ENCODE assay signal across 7 mouse cellular contexts in genomic region chr5:145203936-145204691, GRCm38 (mm10). TPM values are rescaled to one million over a fixed set of nuclear protein-coding genes. Genes with fewer than 3 reads are reported as not detected.
A peak's percentile ranks its signal among the peaks of the same experiment; 100 is the strongest.
DNase-seq lines count a peak whose midpoint lies in the region; ATAC-seq and TF ChIP-seq lines count a peak whose summit lies in the region.

Gene Zkscan5 (plus strand): TSS chr5:145204562.

- peak within 1 kb of the TSS; percentile 73 for H3K4me3 ChIP-seq in embryonic facial prominence, embryonic 10.5 days
- peak within 1 kb of the TSS; percentile 58 for H3K4me3 ChIP-seq in intestine, postnatal 0 days (ENCODE audit: low read depth, low read length)
- H3K4me3 ChIP-seq in midbrain, embryonic 12.5 days: peak within 1 kb of the TSS; percentile 62
- peak within 1 kb of the TSS; percentile 74 for H3K4me3 ChIP-seq in small intestine, adult 2 months (ENCODE audit: low read depth, low read length)

- H3K4me2 ChIP-seq in intestine, postnatal 0 days (replicated peaks; ENCODE audit: low read depth): peak within 1 kb of the TSS; percentile 69
- peak within 1 kb of the TSS; percentile 59 for H3K4me2 ChIP-seq in midbrain, embryonic 12.5 days (replicated peaks)

- intact Hi-C loops in left cerebral cortex, postnatal 4 days (cut with DNase I): no loop called here

- TF ChIP-seq CTCF in intestine, postnatal 0 days (IDR thresholded peaks at IDR 0.05; ENCODE audit: low read depth): peak; percentile 31; the same call in 1 of the 2 replicates
- TF ChIP-seq CTCF in small intestine, adult 2 months (IDR thresholded peaks at IDR 0.05; ENCODE audit: extremely low read depth, insufficient read length, insufficient replicate concordance, low read depth, low read length): no peak

- peak; percentile 65 for TF ChIP-seq POLR2A in small intestine, adult 2 months (IDR thresholded peaks at IDR 0.05; ENCODE audit: low read depth, low read length)

- under 1% methylated on average over 22 of the region's 22 CpGs for WGBS in embryonic facial prominence, embryonic 10.5 days
- WGBS in intestine, postnatal 0 days: 0% methylated on average over 22 of the region's 22 CpGs
- WGBS in midbrain, embryonic 12.5 days: under 1% methylated on average over 21 of the region's 22 CpGs
- WGBS in small intestine, adult 2 months: 2% methylated on average over 22 of the region's 22 CpGs

- H3K9me3 ChIP-seq in embryonic facial prominence, embryonic 10.5 days: no peaks in the 10 kb centered on the region
- H3K9me3 ChIP-seq in intestine, postnatal 0 days (ENCODE audit: control insufficient read depth): no peaks in the 10 kb centered on the region
- no peaks in the 10 kb centered on the region for H3K9me3 ChIP-seq in midbrain, embryonic 12.5 days

- peak within 1 kb of the TSS; percentile 37; the same call in 1 of the 2 replicates for H3K9ac ChIP-seq in intestine, postnatal 0 days (ENCODE audit: low read depth, low read length)
- peak within 1 kb of the TSS; percentile 55 for H3K9ac ChIP-seq in midbrain, embryonic 12.5 days (replicated peaks)

- DNase-seq in adrenal gland, postnatal 10 days: peak; percentile 98
- DNase-seq in embryonic facial prominence, embryonic 10.5 days (ENCODE audit: low spot score): peak; percentile 97
- DNase-seq in gonadal fat pad, adult 2 months (ENCODE audit: low read depth): peak; percentile 76
- DNase-seq in left cerebral cortex, postnatal 4 days: peak; percentile 99

- H3K27me3 ChIP-seq in embryonic facial prominence, embryonic 10.5 days (replicated peaks; ENCODE audit: low read depth, poor library complexity, severe bottlenecking): no peaks in the 10 kb centered on the region
- no peaks in the 10 kb centered on the region for H3K27me3 ChIP-seq in intestine, postnatal 0 days (replicated peaks; ENCODE audit: control insufficient read depth, insufficient read depth, low read length)
- no peaks in the 10 kb centered on the region for H3K27me3 ChIP-seq in midbrain, embryonic 12.5 days
- H3K27me3 ChIP-seq in small intestine, adult 2 months (ENCODE audit: control insufficient read depth, insufficient read depth, low read length): no peaks in the 10 kb centered on the region

- peaks cover 20% of the 10 kb centered on the region for H3K36me3 ChIP-seq in embryonic facial prominence, embryonic 10.5 days (replicated peaks)
- 0 out of 2 replicates have a peak, but pooled peaks cover under 1% of the 10 kb centered on the region for H3K36me3 ChIP-seq in intestine, postnatal 0 days (ENCODE audit: control insufficient read depth, insufficient read depth)
- peaks cover 9% of the 10 kb centered on the region for H3K36me3 ChIP-seq in midbrain, embryonic 12.5 days
- peaks cover 5% of the 10 kb centered on the region for H3K36me3 ChIP-seq in small intestine, adult 2 months (ENCODE audit: control insufficient read depth, insufficient read depth, low read length)

- peaks cover 28% of the 10 kb centered on the region for H3K4me1 ChIP-seq in embryonic facial prominence, embryonic 10.5 days
- H3K4me1 ChIP-seq in intestine, postnatal 0 days (replicated peaks; ENCODE audit: control insufficient read depth, insufficient read depth, low read length): no peaks in the 10 kb centered on the region; the same call in 1 of the 2 replicates
- peaks cover 23% of the 10 kb centered on the region for H3K4me1 ChIP-seq in midbrain, embryonic 12.5 days
- peaks cover 7% of the 10 kb centered on the region for H3K4me1 ChIP-seq in small intestine, adult 2 months (ENCODE audit: control insufficient read depth, insufficient read depth, insufficient read length, low read length)

- peak; percentile 95 for ATAC-seq in intestine, postnatal 0 days
- ATAC-seq in midbrain, embryonic 12.5 days (ENCODE audit: low FRiP score, low read depth): peak; percentile 97

- peak within 1 kb of the TSS; percentile 83 for H3K27ac ChIP-seq in embryonic facial prominence, embryonic 10.5 days (replicated peaks)
- H3K27ac ChIP-seq in intestine, postnatal 0 days (ENCODE audit: low read depth, low read length): peak within 1 kb of the TSS; percentile 88
- H3K27ac ChIP-seq in midbrain, embryonic 12.5 days (replicated peaks): peak within 1 kb of the TSS; percentile 83
- peak within 1 kb of the TSS; percentile 67 for H3K27ac ChIP-seq in small intestine, adult 2 months (ENCODE audit: insufficient read depth, low read depth, low read length)

RNA-seq across cellular contexts. Expression of gene Zkscan5, which starts in this region (rescaled TPM):
- total RNA-seq in adrenal gland, postnatal 10 days (2021): 10 to 100 TPM; 12.2 to 12.3 TPM
- polyA plus RNA-seq in embryonic facial prominence, embryonic 10.5 days (2016; fragmentation: Nextera tagmentation; extraction: Ambion mirVana): 17.8 and 19.5 TPM in 2 replicates
- 8.2 and 8.4 TPM in 2 replicates for polyA plus RNA-seq in gonadal fat pad, adult 2 months (2012; rRNA removed)
- polyA plus RNA-seq in intestine, postnatal 0 days (2015; fragmentation: Nextera tagmentation; extraction: Ambion mirVana): 4.1 and 4.6 TPM in 2 replicates
- total RNA-seq in left cerebral cortex, postnatal 4 days (2021): 10 to 100 TPM; 15.5 to 16.0 TPM
- polyA plus RNA-seq in midbrain, embryonic 12.5 days (2016; fragmentation: Nextera tagmentation; extraction: Ambion mirVana): 21.0 and 21.1 TPM in 2 replicates
- 1.8 and 3.9 TPM in 2 replicates for polyA plus RNA-seq in small intestine, adult 2 months (2012; rRNA removed)

Comparison
In these comparisons a context has a peak if more than half of its experiments do, and no peak if none do; other contexts are left out.
1. Peak in every context shown above with its lines: DNase-seq, ATAC-seq, H3K4me3 ChIP-seq and H3K27ac ChIP-seq.